Mouse (Mus musculus) liver, embryonic 15.5 days (tissue): ENCODE data around the gene Ttc4. TPM values are rescaled to one million over a fixed set of nuclear protein-coding genes. Genes with fewer than 3 reads are reported as not detected.

Experiments
- ATAC-seq: fragments of 200-750 bp; cut with Nextera tagmentation; 2 replicates; pipeline ENCODE4 v1.8.0; 2017; ENCODE audit warnings: moderate number of reproducible peaks, mild to moderate bottlenecking, moderate library complexity; ENCODE audit not compliant: insufficient read depth
- H3K27ac ChIP-seq: fragments of 300-500 bp; sonication (generic); replicated peaks from 2 replicates; pipeline ENCODE4 v1.5.1; 2015; ENCODE audit warnings: mild to moderate bottlenecking, inconsistent platforms
- H3K27me3 ChIP-seq: fragments of 300-500 bp; sonication (generic); 2 replicates; pipeline ENCODE4 v1.6.1; 2015; ENCODE audit warnings: mild to moderate bottlenecking, inconsistent platforms
- H3K36me3 ChIP-seq: fragments of 300-500 bp; sonication (generic); replicated peaks from 2 replicates; pipeline ENCODE4 v1.6.1; 2015; ENCODE audit warnings: moderate library complexity, mild to moderate bottlenecking, inconsistent platforms
- H3K4me1 ChIP-seq: fragments of 300-500 bp; sonication (generic); replicated peaks from 2 replicates; pipeline ENCODE4 v1.6.1; 2015; ENCODE audit warnings: inconsistent platforms
- H3K4me2 ChIP-seq: fragments of 300-500 bp; sonication (generic); 2 replicates; pipeline ENCODE4 v1.6.1; 2015; ENCODE audit warnings: moderate library complexity, mild to moderate bottlenecking, inconsistent platforms
- H3K4me3 ChIP-seq: fragments of 300-500 bp; sonication (generic); replicated peaks from 2 replicates; pipeline ENCODE4 v1.5.1; 2015; ENCODE audit warnings: mild to moderate bottlenecking, inconsistent platforms
- H3K9ac ChIP-seq: fragments of 300-500 bp; sonication (generic); 2 replicates; pipeline ENCODE4 v1.6.1; 2015; ENCODE audit warnings: moderate library complexity, mild to moderate bottlenecking, inconsistent platforms
- H3K9me3 ChIP-seq: fragments of 300-500 bp; sonication (generic); replicated peaks from 2 replicates; pipeline ENCODE4 v1.6.1; 2016; ENCODE audit warnings: inconsistent platforms
- WGBS: fragments of 180-500 bp; shearing (Covaris S2); methylation state at CpG from one replicate; pipeline ENCODE4 v1.1.7; 2015; ENCODE audit warnings: mixed read lengths; ENCODE audit not compliant: insufficient replicate concordance; 5-methylcytosine and 5-hydroxymethylcytosine counted together
- polyA plus RNA-seq: library from polyadenylated mRNA; unstranded; fragments of >200 nt; fragmentation: Nextera tagmentation; extraction: Ambion mirVana; gene quantifications from 2 replicates; pipeline ENCODE4 v1.2.1, GENCODE M21; 2015

Ttc4 gene
- polyA plus RNA-seq, 1 experiment from 2014 or later = 31.1 TPM

- no peaks in the 10 kb centered on the region for H3K36me3 ChIP-seq
- peak; percentile 72 for ATAC-seq
- 0 out of 2 replicates have a peak overlapping the region, but pooled peaks have one; percentile 3 for H3K27ac ChIP-seq
- peaks cover 12% of the 10 kb centered on the region for H3K4me1 ChIP-seq
- WGBS = 22% methylated on average over 3 of the region's 3 CpGs
- peaks cover 18% of the 10 kb centered on the region for H3K27me3 ChIP-seq
- H3K9me3 ChIP-seq = no peaks in the 10 kb centered on the region
- H3K9ac ChIP-seq = no peak overlapping the region
- H3K4me2 ChIP-seq = no peak overlapping the region
- H3K4me3 ChIP-seq = no peak overlapping the region
Measured at GRCm38 (mm10) chr4:106688636-106689296, 10.0 kb upstream of the Ttc4 start.

GRCm38 (mm10) chr4:106680955-106681354 lies 2.2 kb upstream of the Ttc4 start:
- H3K27ac ChIP-seq = no peak overlapping the region
- ATAC-seq = no peak

GRCm38 (mm10) chr4:106679152-106679551 lies 408 bp upstream of the Ttc4 start:
- Histone ChIP-seq H3K9ac (no peak overlapping the region), H3K4me3 (peak overlapping the region; percentile 95), H3K9me3 (no peaks in the 10 kb centered on the region), H3K4me2 (peak overlapping the region; percentile 76), H3K4me1 (peaks cover 42% of the 10 kb centered on the region), H3K27me3 (peaks cover 5% of the 10 kb centered on the region; the same call in 1 of the 2 replicates), H3K27ac (peak overlapping the region; percentile 52), H3K36me3 (peaks cover 30% of the 10 kb centered on the region)
- 32% methylated on average over 3 of the region's 3 CpGs for WGBS
- no peak; the same call in 1 of the 2 replicates for ATAC-seq

More at GRCm38 (mm10) chr4:106680955-106681354, 2.2 kb upstream of the Ttc4 start:
- Histone ChIP-seq H3K9ac (no peak overlapping the region), H3K36me3 (peaks cover 12% of the 10 kb centered on the region), H3K27me3 (peaks cover 5% of the 10 kb centered on the region; the same call in 1 of the 2 replicates), H3K4me3 (no peak overlapping the region), H3K4me1 (peaks cover 41% of the 10 kb centered on the region), H3K4me2 (peak overlapping the region; percentile 20; the same call in 1 of the 2 replicates), H3K9me3 (no peaks in the 10 kb centered on the region)
- 41% methylated on average over 2 of the region's 2 CpGs for WGBS

- H3K4me1 ChIP-seq = peaks cover 42% of the 10 kb centered on the region
- no peak overlapping the region for H3K9ac ChIP-seq
- H3K27me3 ChIP-seq = no peaks in the 10 kb centered on the region
- no peaks in the 10 kb centered on the region for H3K9me3 ChIP-seq
- WGBS = 73% methylated on average over 5 of the region's 5 CpGs
- peaks cover 54% of the 10 kb centered on the region for H3K36me3 ChIP-seq
- ATAC-seq = no peak
- H3K4me2 ChIP-seq = no peak overlapping the region
- no peak overlapping the region for H3K4me3 ChIP-seq
- no peak overlapping the region for H3K27ac ChIP-seq
Measured at GRCm38 (mm10) chr4:106676749-106677148, 2.0 kb downstream of the Ttc4 start.

GRCm38 (mm10) chr4:106666546-106666945 lies 12.2 kb downstream of the Ttc4 start:
- H3K27ac ChIP-seq = no peak overlapping the region
- H3K36me3 ChIP-seq = peaks cover 100% of the 10 kb centered on the region
- H3K9ac ChIP-seq = no peak overlapping the region
- H3K4me3 ChIP-seq = no peak overlapping the region
- H3K9me3 ChIP-seq = no peaks in the 10 kb centered on the region
- ATAC-seq = no peak
- WGBS = 80% methylated on average over 2 of the region's 2 CpGs
- no peak overlapping the region for H3K4me2 ChIP-seq
- no peaks in the 10 kb centered on the region for H3K27me3 ChIP-seq
- H3K4me1 ChIP-seq = no peaks in the 10 kb centered on the region

- Histone ChIP-seq H3K4me3 (no peak overlapping the region), H3K4me2 (no peak overlapping the region), H3K4me1 (no peaks in the 10 kb centered on the region), H3K27me3 (no peaks in the 10 kb centered on the region), H3K27ac (no peak overlapping the region), H3K36me3 (peaks cover 99% of the 10 kb centered on the region), H3K9me3 (no peaks in the 10 kb centered on the region), H3K9ac (no peak overlapping the region)
- WGBS = 79% methylated on average over 10 of the region's 10 CpGs
- no peak for ATAC-seq
Measured at GRCm38 (mm10) chr4:106665673-106666072, 13.1 kb downstream of the Ttc4 start.

GRCm38 (mm10) chr4:106665269-106665668 lies 13.5 kb downstream of the Ttc4 start:
- Histone ChIP-seq H3K36me3 (peaks cover 99% of the 10 kb centered on the region), H3K4me3 (no peak overlapping the region), H3K9me3 (no peaks in the 10 kb centered on the region), H3K4me1 (no peaks in the 10 kb centered on the region), H3K9ac (no peak overlapping the region), H3K27me3 (no peaks in the 10 kb centered on the region), H3K4me2 (no peak overlapping the region), H3K27ac (no peak overlapping the region)
- no peak for ATAC-seq
- 76% methylated on average over 2 of the region's 2 CpGs for WGBS

- Histone ChIP-seq H3K4me1 (no peaks in the 10 kb centered on the region), H3K27me3 (no peaks in the 10 kb centered on the region), H3K4me3 (no peak overlapping the region), H3K36me3 (peaks cover 99% of the 10 kb centered on the region), H3K9me3 (no peaks in the 10 kb centered on the region), H3K27ac (no peak overlapping the region), H3K4me2 (no peak overlapping the region), H3K9ac (no peak overlapping the region)
- no peak for ATAC-seq
- 78% methylated on average over 6 of the region's 6 CpGs for WGBS
Measured at GRCm38 (mm10) chr4:106664697-106665096, 14.0 kb downstream of the Ttc4 start.

- Histone ChIP-seq H3K27me3 (no peaks in the 10 kb centered on the region), H3K27ac (no peak overlapping the region), H3K4me2 (no peak overlapping the region), H3K4me1 (no peaks in the 10 kb centered on the region), H3K9me3 (no peaks in the 10 kb centered on the region), H3K9ac (no peak overlapping the region), H3K36me3 (peaks cover 99% of the 10 kb centered on the region), H3K4me3 (no peak overlapping the region)
- 79% methylated on average over 5 of the region's 5 CpGs for WGBS
- no peak for ATAC-seq
Measured at GRCm38 (mm10) chr4:106663956-106664470, 14.7 kb downstream of the Ttc4 start.

- H3K4me3 ChIP-seq = no peak overlapping the region
- no peak for ATAC-seq
- H3K4me2 ChIP-seq = no peak overlapping the region
Measured at GRCm38 (mm10) chr4:106655681-106656080, 23.1 kb downstream of the Ttc4 start.

GRCm38 (mm10) chr4:106653051-106653450 lies 25.7 kb downstream of the Ttc4 start:
- H3K27me3 ChIP-seq = peaks cover 5% of the 10 kb centered on the region
- no peak for ATAC-seq
- H3K4me1 ChIP-seq = peaks cover 21% of the 10 kb centered on the region
- 84% methylated on average over 15 of the region's 15 CpGs for WGBS
- H3K4me3 ChIP-seq = no peak overlapping the region
- no peak overlapping the region for H3K27ac ChIP-seq
- peaks cover 22% of the 10 kb centered on the region for H3K36me3 ChIP-seq
- no peaks in the 10 kb centered on the region for H3K9me3 ChIP-seq
- no peak overlapping the region for H3K9ac ChIP-seq
- no peak overlapping the region for H3K4me2 ChIP-seq

More at GRCm38 (mm10) chr4:106655681-106656080, 23.1 kb downstream of the Ttc4 start:
- 75% methylated on average over 10 of the region's 10 CpGs for WGBS
- no peaks in the 10 kb centered on the region for H3K27me3 ChIP-seq
- H3K4me1 ChIP-seq = peaks cover 16% of the 10 kb centered on the region
- no peak overlapping the region for H3K27ac ChIP-seq
- H3K9ac ChIP-seq = no peak overlapping the region
- H3K36me3 ChIP-seq = peaks cover 46% of the 10 kb centered on the region
- H3K9me3 ChIP-seq = no peaks in the 10 kb centered on the region
